Mouse (Mus musculus) neural tube, embryonic 14.5 days (tissue): ENCODE measurements around the gene Mafg. TPM values are rescaled to one million over a fixed set of nuclear protein-coding genes. Genes with fewer than 3 reads are reported as not detected.

ENCODE experiments used
- ATAC-seq: fragments of 200-750 bp; cut with Nextera tagmentation; 2 replicates; pipeline ENCODE4 v1.8.0; 2017; ENCODE audit warnings: low read depth, mild to moderate bottlenecking, moderate TSS enrichment, moderate library complexity
- H3K27ac ChIP-seq: fragments of 300-500 bp; sonication (generic); 2 replicates; pipeline ENCODE4 v1.5.1; 2014; ENCODE audit warnings: low read depth, mild to moderate bottlenecking, control low read depth, low read length, moderate library complexity, mixed read lengths
- H3K27me3 ChIP-seq: fragments of 300-500 bp; sonication (generic); 2 replicates; pipeline ENCODE4 v1.6.1; 2014; ENCODE audit warnings: low read length; ENCODE audit not compliant: control insufficient read depth, insufficient read depth
- H3K36me3 ChIP-seq: fragments of 300-500 bp; sonication (generic); 2 replicates; pipeline ENCODE4 v1.6.1; 2014; ENCODE audit warnings: low read length, mixed read lengths; ENCODE audit not compliant: control insufficient read depth, insufficient read depth
- H3K4me1 ChIP-seq: fragments of 300-500 bp; sonication (generic); 2 replicates; pipeline ENCODE4 v1.6.1; 2014; ENCODE audit warnings: low read length; ENCODE audit not compliant: control insufficient read depth, insufficient read depth
- H3K4me2 ChIP-seq: fragments of 300-500 bp; sonication (generic); 2 replicates; pipeline ENCODE4 v1.6.1; 2014; ENCODE audit warnings: mild to moderate bottlenecking, low read depth, low read length, control low read depth
- H3K4me3 ChIP-seq: fragments of 300-500 bp; sonication (generic); 2 replicates; pipeline ENCODE4 v1.5.1; 2014; ENCODE audit warnings: low read depth, low read length, control low read depth, mixed read lengths
- H3K9ac ChIP-seq: fragments of 300-500 bp; sonication (generic); replicated peaks from 2 replicates; pipeline ENCODE4 v1.6.1; 2014; ENCODE audit warnings: low read depth, mild to moderate bottlenecking, control low read depth, low read length, mixed read lengths
- H3K9me3 ChIP-seq: fragments of 300-500 bp; sonication (generic); 2 replicates; pipeline ENCODE4 v1.6.1; 2016; ENCODE audit warnings: low read length; ENCODE audit not compliant: control insufficient read depth
- WGBS: fragments of 180-500 bp; shearing (Covaris S2); extraction: QIAGEN DNeasy Blood & Tissue Kit; methylation state at CpG from one replicate; pipeline ENCODE4 v1.1.7; 2014; 5-methylcytosine and 5-hydroxymethylcytosine counted together
- polyA plus RNA-seq: library from polyadenylated mRNA; unstranded; fragments of >200 nt; fragmentation: Nextera tagmentation; extraction: Ambion mirVana; gene quantifications from 2 replicates; pipeline ENCODE4 v1.2.1, GENCODE M21; 2014

Mafg gene
- polyA plus RNA-seq, 1 experiment from 2014 or later = 30.5 TPM

- H3K27ac ChIP-seq = no peak overlapping the region
These were observed 14.5 kb downstream of the Mafg start for GRCm38 (mm10) chr11:120618619-120619535.

GRCm38 (mm10) chr11:120617519-120618112 is 15.8 kb downstream of the Mafg start, which contains the start of gene Pcyt2:
Gene Pcyt2 (minus strand): TSS chr11:120617936.
- H3K27ac ChIP-seq = peak within 1 kb of the TSS; percentile 78
- peak within 1 kb of the TSS; percentile 74 for H3K9ac ChIP-seq
- H3K4me1 ChIP-seq = peaks cover 12% of the 10 kb centered on the region
- peak within 1 kb of the TSS; percentile 72 for H3K4me3 ChIP-seq
- peak; percentile 96 for ATAC-seq
- under 1% methylated on average over 53 of the region's 56 CpGs for WGBS
- no peaks in the 10 kb centered on the region for H3K27me3 ChIP-seq
- peaks cover 25% of the 10 kb centered on the region for H3K36me3 ChIP-seq
- no peaks in the 10 kb centered on the region for H3K9me3 ChIP-seq
- H3K4me2 ChIP-seq = peak within 1 kb of the TSS; percentile 82

More at GRCm38 (mm10) chr11:120618619-120619535, 14.5 kb downstream of the Mafg start:
- no peak for ATAC-seq
- Histone ChIP-seq H3K4me1 (peaks cover 14% of the 10 kb centered on the region), H3K4me2 (no peak overlapping the region), H3K36me3 (peaks cover 21% of the 10 kb centered on the region; the same call in 1 of the 2 replicates), H3K27me3 (no peaks in the 10 kb centered on the region), H3K4me3 (no peak overlapping the region), H3K9ac (no peak overlapping the region), H3K9me3 (no peaks in the 10 kb centered on the region)
- WGBS = 95% methylated on average over 25 of the region's 25 CpGs

GRCm38 (mm10) chr11:120616617-120617294 is 16.6 kb downstream of the Mafg start:
- no peaks in the 10 kb centered on the region for H3K27me3 ChIP-seq
- H3K9me3 ChIP-seq = no peaks in the 10 kb centered on the region
- H3K27ac ChIP-seq = no peak overlapping the region; the same call in 1 of the 2 replicates
- H3K4me3 ChIP-seq = peak overlapping the region; percentile 72
- peak overlapping the region; percentile 82 for H3K4me2 ChIP-seq
- WGBS = 54% methylated on average over 4 of the region's 4 CpGs
- H3K4me1 ChIP-seq = peaks cover 12% of the 10 kb centered on the region
- no peak for ATAC-seq
- H3K9ac ChIP-seq = peak overlapping the region; percentile 74
- H3K36me3 ChIP-seq = peaks cover 34% of the 10 kb centered on the region

DNA sequence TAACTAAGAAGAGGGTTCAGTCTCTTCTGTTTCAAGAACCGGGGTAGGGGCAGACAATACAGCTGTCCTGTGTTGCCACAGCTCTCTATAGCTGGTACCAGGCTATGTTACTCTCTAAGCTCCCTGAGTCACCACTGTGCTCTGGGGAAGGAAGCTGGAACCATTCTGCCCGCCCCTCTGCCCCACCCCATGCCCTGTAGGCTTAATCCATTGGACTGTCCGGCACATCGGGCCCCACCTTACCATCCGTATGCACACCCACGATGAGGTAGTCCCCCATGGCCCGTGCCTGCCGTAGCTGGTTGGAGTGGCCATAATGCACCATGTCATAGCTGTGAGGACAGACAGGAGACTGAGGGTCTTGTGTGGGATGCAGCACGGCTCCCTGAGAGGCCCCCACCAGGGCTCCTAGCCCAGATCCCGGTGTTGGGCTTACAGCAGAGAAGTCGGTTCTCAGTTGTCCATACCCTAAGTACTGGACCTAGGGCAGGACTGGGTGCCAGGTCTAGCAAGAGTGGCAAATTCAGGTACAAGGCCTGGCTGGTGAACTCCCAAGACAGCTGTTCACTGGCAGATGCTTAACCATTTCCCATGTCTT is 17.7 kb downstream of the Mafg start:
- no peak overlapping the region for H3K9ac ChIP-seq
- 92% methylated on average over 11 of the region's 11 CpGs for WGBS

DNA sequence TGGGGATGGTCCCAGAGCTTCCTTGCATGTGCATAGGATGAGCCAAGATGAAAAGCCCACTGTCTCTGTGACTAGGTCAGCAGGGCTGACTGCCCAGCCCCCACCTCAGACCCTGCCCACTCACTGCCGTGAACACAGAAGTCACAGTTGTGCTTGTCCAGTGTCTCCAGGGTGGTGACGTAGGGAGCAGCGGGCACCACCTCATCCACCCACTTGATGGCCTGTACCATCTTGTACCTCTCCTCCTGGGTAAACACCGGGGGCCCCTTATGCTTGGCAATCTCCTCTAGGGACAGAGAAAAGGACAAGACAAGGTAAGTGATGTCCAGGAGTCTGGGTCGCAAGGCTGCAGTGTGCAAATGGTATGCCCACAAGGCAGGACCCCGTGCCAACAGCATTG is 18.2 kb downstream of the Mafg start:
- no peaks in the 10 kb centered on the region for H3K27me3 ChIP-seq
- H3K9ac ChIP-seq = no peak overlapping the region
- 87% methylated on average over 6 of the region's 6 CpGs for WGBS
- no peak overlapping the region for H3K27ac ChIP-seq
- H3K36me3 ChIP-seq = peaks cover 37% of the 10 kb centered on the region
- peaks cover 12% of the 10 kb centered on the region for H3K4me1 ChIP-seq
- no peak overlapping the region for H3K4me3 ChIP-seq
- no peak overlapping the region for H3K4me2 ChIP-seq
- no peak for ATAC-seq
- no peaks in the 10 kb centered on the region for H3K9me3 ChIP-seq

More for the DNA sequence above, 17.7 kb downstream of the Mafg start:
- Histone ChIP-seq H3K27ac (no peak overlapping the region), H3K36me3 (peaks cover 40% of the 10 kb centered on the region), H3K27me3 (no peaks in the 10 kb centered on the region), H3K4me2 (peak overlapping the region; percentile 18; the same call in 1 of the 2 replicates), H3K4me1 (peaks cover 12% of the 10 kb centered on the region), H3K4me3 (no peak overlapping the region), H3K9me3 (no peaks in the 10 kb centered on the region)
- ATAC-seq = no peak

GRCm38 (mm10) chr11:120613976-120614375 is 19.4 kb downstream of the Mafg start:
- WGBS = 64% methylated on average over 8 of the region's 8 CpGs
- no peak overlapping the region for H3K27ac ChIP-seq
- 0 out of 2 replicates have a peak, but pooled peaks cover 1% of the 10 kb centered on the region for H3K27me3 ChIP-seq
- ATAC-seq = no peak
- H3K36me3 ChIP-seq = peaks cover 34% of the 10 kb centered on the region
- peaks cover 12% of the 10 kb centered on the region for H3K4me1 ChIP-seq
- H3K9me3 ChIP-seq = no peaks in the 10 kb centered on the region
- no peak overlapping the region for H3K4me2 ChIP-seq
- no peak overlapping the region for H3K9ac ChIP-seq
- H3K4me3 ChIP-seq = no peak overlapping the region

DNA sequence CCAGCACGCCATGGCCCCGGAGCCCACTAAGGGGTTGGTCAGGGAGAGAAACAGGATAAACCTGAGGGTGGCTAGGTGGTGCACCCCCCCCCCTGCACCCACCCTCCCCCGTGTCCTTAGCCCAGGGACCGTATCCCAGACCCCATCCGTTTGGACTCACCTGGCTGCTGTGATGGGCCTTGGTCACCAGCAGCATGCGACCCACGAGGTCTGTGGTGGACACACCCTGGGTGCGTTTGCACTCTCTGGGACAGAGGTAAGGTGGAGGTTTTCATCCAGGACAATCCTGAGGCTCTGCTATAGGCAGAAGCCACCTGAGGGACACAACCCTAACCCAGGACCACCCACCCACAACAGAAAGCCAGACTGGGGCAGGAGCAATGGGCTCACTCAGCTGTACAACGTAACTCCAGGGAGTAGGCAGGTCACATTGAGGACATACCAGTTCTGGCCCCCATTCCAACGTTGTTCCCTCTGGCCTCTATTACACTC is 19.9 kb downstream of the Mafg start:
- Histone ChIP-seq H3K36me3 (peaks cover 29% of the 10 kb centered on the region), H3K27ac (no peak overlapping the region), H3K9ac (no peak overlapping the region), H3K9me3 (no peaks in the 10 kb centered on the region), H3K4me3 (no peak overlapping the region), H3K4me2 (no peak overlapping the region), H3K4me1 (peaks cover 15% of the 10 kb centered on the region), H3K27me3 (0 out of 2 replicates have a peak, but pooled peaks cover 3% of the 10 kb centered on the region)
- WGBS = 85% methylated on average over 10 of the region's 10 CpGs
- ATAC-seq = no peak

- peaks cover 20% of the 10 kb centered on the region for H3K4me1 ChIP-seq
- no peak overlapping the region for H3K9ac ChIP-seq
- 51% methylated on average over 6 of the region's 6 CpGs for WGBS
- H3K9me3 ChIP-seq = no peaks in the 10 kb centered on the region
- H3K4me3 ChIP-seq = no peak overlapping the region
- peaks cover 28% of the 10 kb centered on the region for H3K36me3 ChIP-seq
- H3K4me2 ChIP-seq = no peak overlapping the region
- H3K27ac ChIP-seq = no peak overlapping the region
- 0 out of 2 replicates have a peak, but pooled peaks cover 3% of the 10 kb centered on the region for H3K27me3 ChIP-seq
- ATAC-seq = peak; percentile 24; the same call in 1 of the 2 replicates
These were observed 20.6 kb downstream of the Mafg start for GRCm38 (mm10) chr11:120612763-120613162.
